Mouse (Mus musculus) kidney, embryonic 16.5 days (tissue): Measurements from ENCODE around the gene Cdc37l1. TPM values are rescaled to one million over a fixed set of nuclear protein-coding genes. Genes with fewer than 3 reads are reported as not detected.

Experiments used
- ATAC-seq: fragments of 200-750 bp; cut with Nextera tagmentation; 2 replicates; pipeline ENCODE4 v1.8.0; 2017; ENCODE audit warnings: moderate TSS enrichment; ENCODE audit not compliant: low FRiP score, low TSS enrichment
- H3K27ac ChIP-seq: fragments of 300-500 bp; sonication (generic); 2 replicates; pipeline ENCODE4 v1.5.1; 2014; ENCODE audit warnings: low read length
- H3K27me3 ChIP-seq: fragments of 300-500 bp; sonication (generic); 2 replicates; pipeline ENCODE4 v1.6.1; 2014; ENCODE audit warnings: low read length, control low read depth, mixed read lengths; ENCODE audit not compliant: insufficient read depth
- H3K36me3 ChIP-seq: fragments of 300-500 bp; sonication (generic); 2 replicates; pipeline ENCODE4 v1.6.1; 2014; ENCODE audit warnings: low read length, control low read depth, mixed read lengths; ENCODE audit not compliant: insufficient read depth
- H3K4me1 ChIP-seq: fragments of 300-500 bp; sonication (generic); 2 replicates; pipeline ENCODE4 v1.6.1; 2014; ENCODE audit warnings: low read length, control low read depth, mixed read lengths; ENCODE audit not compliant: insufficient read depth
- H3K4me2 ChIP-seq: fragments of 300-500 bp; sonication (generic); replicated peaks from 2 replicates; pipeline ENCODE4 v1.6.1; 2014; ENCODE audit warnings: low read depth, low read length
- H3K4me3 ChIP-seq: fragments of 300-500 bp; sonication (generic); 2 replicates; pipeline ENCODE4 v1.5.1; 2014; ENCODE audit warnings: mild to moderate bottlenecking, low read length
- H3K9ac ChIP-seq: fragments of 300-500 bp; sonication (generic); replicated peaks from 2 replicates; pipeline ENCODE4 v1.6.1; 2014; ENCODE audit warnings: low read length
- H3K9me3 ChIP-seq: fragments of 300-500 bp; sonication (generic); 2 replicates; pipeline ENCODE4 v1.6.1; 2016; ENCODE audit warnings: low read length, control low read depth
- WGBS: fragments of 180-500 bp; shearing (Covaris S2); extraction: QIAGEN DNeasy Blood & Tissue Kit; methylation state at CpG from one replicate; pipeline ENCODE4 v1.1.7; 2014; 5-methylcytosine and 5-hydroxymethylcytosine counted together
- polyA plus RNA-seq: library from polyadenylated mRNA; unstranded; fragments of >200 nt; fragmentation: Nextera tagmentation; extraction: Ambion mirVana; gene quantifications from 2 replicates; pipeline ENCODE4 v1.2.1, GENCODE M21; 2015

Cdc37l1 gene
- polyA plus RNA-seq, 1 experiment from 2014 or later, result 35.7 TPM

DNA sequence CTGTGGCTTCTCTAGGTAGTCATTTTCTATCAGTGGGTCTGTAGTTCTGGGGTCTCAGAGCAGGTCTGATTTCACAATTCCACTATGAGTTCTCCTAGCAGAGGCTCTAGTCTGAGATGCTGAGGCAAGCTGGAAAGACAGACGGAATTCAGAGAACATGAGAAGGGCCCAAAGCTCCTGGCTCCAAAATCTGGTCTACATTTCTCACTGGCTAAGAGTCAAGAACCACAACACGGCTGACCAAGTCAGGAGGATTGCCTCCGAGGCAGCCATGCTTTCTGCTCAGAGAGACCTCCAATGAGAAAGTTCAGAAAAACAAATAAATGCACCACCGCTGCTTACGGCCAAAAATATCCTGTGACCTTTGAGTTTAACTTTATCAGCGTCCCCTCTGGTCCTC is 64.4 kb downstream of the Cdc37l1 start:
- no peaks in the 10 kb centered on the region for H3K36me3 ChIP-seq
- no peak overlapping the region for H3K4me2 ChIP-seq
- 70% methylated on average over 6 of the region's 6 CpGs for whole genome bisulfite sequencing
- no peak overlapping the region for H3K9ac ChIP-seq
- no peaks in the 10 kb centered on the region for H3K27me3 ChIP-seq
- no peaks in the 10 kb centered on the region for H3K9me3 ChIP-seq
- no peak overlapping the region for H3K27ac ChIP-seq
- ATAC-seq, result no peak
- no peak overlapping the region for H3K4me3 ChIP-seq
- H3K4me1 ChIP-seq, result no peaks in the 10 kb centered on the region

DNA sequence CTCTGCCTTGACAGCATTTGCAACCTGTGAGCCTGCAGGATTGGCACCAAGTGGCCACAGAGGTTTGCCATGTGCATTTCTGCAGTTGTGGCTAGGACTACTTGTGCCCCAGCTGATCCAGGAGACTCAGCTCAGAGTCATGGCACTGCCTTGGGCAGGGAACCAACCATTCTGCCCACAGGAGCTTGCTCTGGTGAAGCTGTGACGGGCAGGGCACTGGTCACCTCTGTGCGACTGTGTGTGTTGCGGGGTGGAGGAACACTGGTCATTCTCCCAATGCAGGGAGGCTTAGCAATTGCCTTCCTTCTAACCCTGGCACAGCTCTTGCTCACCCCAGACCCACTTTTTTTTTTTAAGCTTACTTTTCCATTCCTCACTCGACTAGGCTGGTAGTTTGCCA is 65.3 kb downstream of the Cdc37l1 start:
- Histone ChIP-seq H3K4me1 (peaks cover 5% of the 10 kb centered on the region; the same call in 1 of the 2 replicates), H3K9ac (no peak overlapping the region), H3K9me3 (no peaks in the 10 kb centered on the region), H3K36me3 (no peaks in the 10 kb centered on the region), H3K4me3 (no peak overlapping the region), H3K4me2 (no peak overlapping the region), H3K27me3 (no peaks in the 10 kb centered on the region), H3K27ac (no peak overlapping the region)
- ATAC-seq, result no peak
- WGBS, result 87% methylated on average over 4 of the region's 4 CpGs

DNA sequence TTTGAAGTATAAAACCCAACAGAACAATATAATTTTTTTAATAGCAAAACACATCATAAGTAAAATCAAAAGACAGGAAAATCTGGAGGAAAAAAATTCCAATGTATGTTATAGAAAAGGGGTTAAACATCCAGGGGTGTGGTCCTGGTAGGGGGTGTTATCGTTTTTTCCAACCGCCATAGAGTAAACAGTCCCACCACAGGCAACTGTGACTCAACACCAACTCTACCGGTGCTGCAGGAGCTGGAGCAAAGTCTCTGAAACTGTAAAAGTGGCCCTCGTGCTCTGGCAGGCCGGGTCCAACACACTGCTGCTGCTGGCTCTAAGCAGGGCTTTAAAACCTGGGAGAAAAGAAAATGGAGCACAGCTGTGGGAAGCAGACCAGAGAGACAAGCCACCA is 68.6 kb downstream of the Cdc37l1 start:
- no peaks in the 10 kb centered on the region for H3K9me3 ChIP-seq
- no peak overlapping the region for H3K4me2 ChIP-seq
- H3K27ac ChIP-seq, result no peak overlapping the region
- H3K4me1 ChIP-seq, result peaks cover 10% of the 10 kb centered on the region
- H3K4me3 ChIP-seq, result no peak overlapping the region
- ATAC-seq, result no peak
- H3K36me3 ChIP-seq, result no peaks in the 10 kb centered on the region
- 83% methylated on average over 5 of the region's 5 CpGs for WGBS
- no peak overlapping the region for H3K9ac ChIP-seq
- no peaks in the 10 kb centered on the region for H3K27me3 ChIP-seq

DNA sequence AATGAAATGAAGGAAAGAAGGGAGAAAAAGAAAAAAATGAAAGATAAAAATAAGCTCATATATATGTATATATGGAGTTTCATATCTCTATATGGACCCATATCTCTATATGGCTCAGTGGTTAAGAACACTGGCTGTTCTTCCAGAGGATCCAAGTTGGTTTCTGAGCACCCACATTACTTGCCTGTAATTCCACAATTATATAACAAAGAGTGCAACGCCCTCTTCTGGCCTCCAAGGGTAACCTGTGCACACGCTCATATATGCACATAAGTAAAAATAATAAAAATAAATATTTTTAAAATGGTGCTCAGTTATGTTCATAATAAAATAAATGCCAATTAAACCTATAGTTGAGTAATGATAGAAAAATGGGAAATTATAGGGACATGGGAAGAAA is 69.5 kb downstream of the Cdc37l1 start:
- Histone ChIP-seq H3K27ac (no peak overlapping the region), H3K36me3 (no peaks in the 10 kb centered on the region), H3K9me3 (no peaks in the 10 kb centered on the region), H3K4me3 (no peak overlapping the region), H3K4me2 (no peak overlapping the region), H3K27me3 (no peaks in the 10 kb centered on the region), H3K9ac (no peak overlapping the region), H3K4me1 (peaks cover 13% of the 10 kb centered on the region)
- no peak for ATAC-seq
- WGBS, result 83% methylated on average over 2 of the region's 2 CpGs

DNA sequence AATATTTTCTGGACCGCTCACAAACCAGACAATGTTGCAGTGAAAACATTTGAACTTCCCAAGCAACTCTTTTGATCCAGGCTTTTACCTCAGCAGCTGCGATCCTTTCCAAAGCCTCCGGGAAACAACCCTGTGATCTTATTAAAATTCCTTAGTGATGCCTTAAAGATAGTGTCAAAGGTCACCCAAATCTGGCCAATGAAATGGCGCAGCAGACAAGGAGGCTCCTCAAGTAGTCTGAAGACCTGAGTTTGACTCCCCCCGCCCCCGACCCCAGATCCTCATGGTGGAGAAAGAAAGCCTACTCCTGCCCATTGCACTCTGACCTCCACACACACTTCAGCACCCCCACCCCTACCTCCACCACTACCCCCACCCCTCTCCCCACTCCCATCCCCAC is 70.1 kb downstream of the Cdc37l1 start:
- Histone ChIP-seq H3K4me3 (no peak overlapping the region), H3K9me3 (no peaks in the 10 kb centered on the region)

DNA sequence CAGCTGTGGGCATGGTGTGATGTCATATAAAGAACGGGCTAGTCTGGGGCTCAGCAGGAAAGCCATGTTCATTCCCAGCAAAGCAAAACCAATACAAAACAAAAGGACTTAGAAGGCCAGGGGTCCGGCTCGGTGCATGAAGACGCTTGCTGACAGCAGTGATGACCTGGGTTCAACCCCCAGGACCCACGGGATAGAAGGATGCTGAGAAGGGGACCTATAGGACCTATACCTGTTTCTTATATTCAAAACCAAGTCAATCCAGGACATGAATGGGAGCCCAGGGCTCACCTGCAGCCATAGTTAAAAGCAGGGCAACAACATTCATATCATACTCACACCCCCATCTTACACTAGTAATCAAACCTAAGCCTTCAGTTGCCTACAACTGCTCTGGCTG is 72.9 kb downstream of the Cdc37l1 start:
- Histone ChIP-seq H3K4me1 (peaks cover 21% of the 10 kb centered on the region), H3K4me3 (no peak overlapping the region), H3K27ac (no peak overlapping the region), H3K27me3 (no peaks in the 10 kb centered on the region), H3K36me3 (no peaks in the 10 kb centered on the region), H3K9me3 (no peaks in the 10 kb centered on the region), H3K4me2 (no peak overlapping the region), H3K9ac (no peak overlapping the region)
- WGBS, result 92% methylated on average over 5 of the region's 5 CpGs
- no peak for ATAC-seq

More for the DNA sequence above, 70.1 kb downstream of the Cdc37l1 start:
- no peaks in the 10 kb centered on the region for H3K36me3 ChIP-seq
- H3K27ac ChIP-seq, result no peak overlapping the region
- 25% methylated on average over 6 of the region's 6 CpGs for WGBS
- no peaks in the 10 kb centered on the region for H3K27me3 ChIP-seq
- H3K4me1 ChIP-seq, result peaks cover 13% of the 10 kb centered on the region
- ATAC-seq, result no peak
- no peak overlapping the region for H3K4me2 ChIP-seq
- no peak overlapping the region for H3K9ac ChIP-seq

DNA sequence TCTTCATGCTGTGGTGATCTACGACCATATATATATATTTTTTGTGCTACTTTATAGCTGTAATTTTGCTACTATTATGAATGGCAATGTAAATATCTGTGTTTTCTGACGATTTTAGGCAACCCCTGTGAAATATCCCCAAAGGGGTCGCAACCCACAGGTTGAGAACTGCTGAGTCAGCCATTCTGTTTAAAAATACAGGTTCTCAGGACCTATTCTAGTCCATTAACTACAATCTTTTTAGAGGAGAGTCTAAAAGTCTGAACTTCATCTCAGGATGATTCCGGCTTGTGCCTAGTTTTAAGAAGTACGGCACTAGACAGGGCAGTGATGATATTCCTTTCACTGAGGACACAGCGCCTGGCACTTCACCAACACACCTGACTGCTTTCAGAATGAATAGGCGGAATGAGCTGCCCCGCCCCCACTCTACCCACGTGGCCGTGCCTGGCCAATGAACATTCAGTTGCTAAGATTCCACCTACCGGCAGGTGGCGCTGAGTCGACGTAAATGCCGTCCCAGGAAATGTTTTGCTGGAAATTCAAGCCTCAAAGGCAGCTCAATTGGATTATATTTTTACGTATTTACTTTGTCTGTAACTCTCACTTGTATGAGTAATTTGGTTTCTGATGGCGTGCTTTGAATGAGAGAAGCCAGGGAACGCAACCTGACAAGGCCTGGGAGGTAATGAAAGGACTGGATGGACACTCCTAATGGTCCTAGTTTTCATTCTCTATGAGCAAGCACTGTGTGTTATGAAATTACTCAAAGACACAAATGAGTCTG is 73.6 kb downstream of the Cdc37l1 start:
- Histone ChIP-seq H3K27me3 (no peaks in the 10 kb centered on the region), H3K4me3 (peak overlapping the region; percentile 31)

DNA sequence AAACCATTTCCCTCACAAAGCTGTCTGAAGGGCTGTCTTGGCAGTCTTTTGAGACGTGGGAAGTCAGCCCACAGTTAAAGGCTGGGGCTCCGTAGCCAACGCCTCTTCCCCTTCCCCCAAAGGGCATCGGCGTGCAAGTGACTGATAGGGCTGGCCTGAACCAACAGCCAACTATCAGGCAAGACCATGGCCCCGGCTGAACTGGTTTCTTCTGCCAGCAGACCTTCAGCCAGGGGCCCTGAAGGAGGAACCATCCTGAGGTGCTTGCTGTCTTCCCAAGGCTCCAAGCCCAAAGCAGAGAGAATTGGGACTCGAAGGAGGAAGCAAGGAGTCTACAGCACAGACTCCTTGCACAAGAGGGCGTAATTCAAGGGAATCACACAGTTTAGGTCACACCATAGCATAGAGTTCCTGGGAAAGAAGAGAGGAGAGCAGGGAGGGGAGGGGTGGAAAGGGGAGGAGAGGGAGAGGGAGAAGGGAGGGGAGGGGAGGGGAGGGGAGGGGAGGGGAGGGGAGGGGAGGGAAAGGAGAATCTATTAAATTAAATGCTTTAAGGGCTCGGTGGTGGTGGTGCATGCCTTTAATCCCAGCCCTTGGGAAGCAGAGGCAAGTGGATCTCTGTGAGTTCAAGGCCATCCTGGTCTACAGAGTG is 74.4 kb downstream of the Cdc37l1 start:
- no peak overlapping the region for H3K9ac ChIP-seq
- 56% methylated on average over 9 of the region's 9 CpGs for WGBS
- peaks cover 24% of the 10 kb centered on the region for H3K4me1 ChIP-seq
- 0 out of 2 replicates have a peak overlapping the region, but pooled peaks have one; percentile 50 for H3K27ac ChIP-seq
- H3K4me2 ChIP-seq, result peak overlapping the region; percentile 46; the same call in 1 of the 2 replicates
- no peak overlapping the region for H3K4me3 ChIP-seq
- no peak for ATAC-seq
- no peaks in the 10 kb centered on the region for H3K9me3 ChIP-seq
- no peaks in the 10 kb centered on the region for H3K27me3 ChIP-seq
- H3K36me3 ChIP-seq, result no peaks in the 10 kb centered on the region

More for the DNA sequence above, 73.6 kb downstream of the Cdc37l1 start:
- Histone ChIP-seq H3K36me3 (no peaks in the 10 kb centered on the region), H3K9ac (peak overlapping the region; percentile 60; the same call in 1 of the 2 replicates), H3K9me3 (no peaks in the 10 kb centered on the region), H3K4me2 (peak overlapping the region; percentile 46), H3K4me1 (peaks cover 21% of the 10 kb centered on the region), H3K27ac (no peak overlapping the region)
- peak; percentile 83; the same call in 1 of the 2 replicates for ATAC-seq
- WGBS, result 15% methylated on average over 18 of the region's 18 CpGs

DNA sequence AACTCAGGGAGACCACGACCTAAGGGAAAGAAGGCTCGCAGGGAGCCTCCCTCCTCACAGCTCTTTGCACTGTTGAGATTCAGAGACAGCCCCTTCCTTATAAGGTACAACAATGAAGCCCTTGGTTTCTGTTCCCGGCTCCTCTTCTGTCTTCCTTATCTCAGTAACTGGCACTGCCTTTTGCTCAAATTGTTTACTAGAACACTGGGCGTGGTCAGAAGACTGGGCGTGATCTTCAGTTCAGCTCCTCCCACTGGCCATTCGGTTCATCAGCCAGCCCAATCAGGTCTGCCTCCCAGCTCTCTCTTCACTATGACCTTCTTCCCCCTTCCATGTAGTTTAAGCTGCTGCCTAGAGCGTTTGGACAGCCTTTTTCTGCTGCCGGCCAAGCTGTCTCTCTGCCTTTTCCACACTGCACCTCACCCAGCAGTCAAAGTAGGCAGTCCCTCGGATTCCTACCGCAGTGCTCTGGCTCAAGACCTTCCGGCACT is 76.9 kb downstream of the Cdc37l1 start:
- H3K27ac ChIP-seq, result no peak overlapping the region
- WGBS, result 21% methylated on average over 11 of the region's 11 CpGs
- ATAC-seq, result peak; percentile 64
- H3K36me3 ChIP-seq, result no peaks in the 10 kb centered on the region
- peaks cover 15% of the 10 kb centered on the region for H3K4me1 ChIP-seq
- no peaks in the 10 kb centered on the region for H3K9me3 ChIP-seq
- peak overlapping the region; percentile 43 for H3K4me2 ChIP-seq
- H3K27me3 ChIP-seq, result no peaks in the 10 kb centered on the region
- no peak overlapping the region for H3K9ac ChIP-seq
- H3K4me3 ChIP-seq, result peak overlapping the region; percentile 30

DNA sequence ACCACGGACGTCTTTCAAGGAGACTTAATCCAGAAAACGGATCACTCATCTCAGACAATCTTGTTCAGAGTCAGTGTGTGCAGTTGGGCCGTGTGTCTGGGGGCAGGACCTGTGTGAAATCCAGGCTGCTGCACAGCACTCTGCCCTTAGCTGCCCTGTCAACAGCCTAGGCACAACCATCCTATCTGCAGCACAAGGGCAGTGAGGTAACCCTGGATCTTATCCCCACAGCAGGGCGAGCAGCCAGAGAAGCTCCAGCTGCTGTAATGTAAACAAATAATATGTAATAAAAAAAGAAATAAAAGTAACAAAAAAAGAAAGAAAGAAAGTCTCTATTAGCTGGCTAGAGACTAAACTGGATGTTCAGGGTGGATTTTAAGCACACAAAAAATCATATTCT is 79.0 kb downstream of the Cdc37l1 start:
- ATAC-seq, result no peak
- no peak overlapping the region for H3K4me2 ChIP-seq
- H3K36me3 ChIP-seq, result no peaks in the 10 kb centered on the region
- no peak overlapping the region for H3K9ac ChIP-seq
- H3K4me1 ChIP-seq, result peaks cover 15% of the 10 kb centered on the region; the same call in 1 of the 2 replicates
- H3K4me3 ChIP-seq, result no peak overlapping the region
- H3K27ac ChIP-seq, result no peak overlapping the region
- H3K9me3 ChIP-seq, result no peaks in the 10 kb centered on the region
- 51% methylated on average over 5 of the region's 5 CpGs for WGBS
- no peaks in the 10 kb centered on the region for H3K27me3 ChIP-seq
